Mouse (Mus musculus) small intestine, adult 2 months (tissue): ENCODE measurements around the gene Bpifa6. TPM values are rescaled to one million over a fixed set of nuclear protein-coding genes. Genes with fewer than 3 reads are reported as not detected.
"Not testable (repeated sequence)": the region's sequence is repeated elsewhere in the genome, so short reads cannot be mapped to it uniquely, and the experiment has no call there.

Source experiments
- H3K27ac ChIP-seq: fragments of 200-500 bp; 2 replicates; pipeline ENCODE4 v1.5.1; 2012; ENCODE audit warnings: low read depth, low read length, control low read depth, inconsistent platforms; ENCODE audit not compliant: insufficient read depth
- H3K27me3 ChIP-seq: fragments of 200-500 bp; 2 replicates; pipeline ENCODE4 v1.6.1; 2012; ENCODE audit warnings: mild to moderate bottlenecking, moderate library complexity, low read length, inconsistent platforms; ENCODE audit not compliant: control insufficient read depth, insufficient read depth
- H3K36me3 ChIP-seq: fragments of 200-500 bp; 2 replicates; pipeline ENCODE4 v1.6.1; 2012; ENCODE audit warnings: mild to moderate bottlenecking, low read length, control low read depth, inconsistent platforms; ENCODE audit not compliant: control insufficient read depth, insufficient read depth
- H3K4me1 ChIP-seq: fragments of 200-500 bp; 2 replicates; pipeline ENCODE4 v1.6.1; 2012; ENCODE audit warnings: low read length, inconsistent platforms, mixed read lengths; ENCODE audit not compliant: control insufficient read depth, insufficient read depth, insufficient read length
- H3K4me3 ChIP-seq: fragments of 200-500 bp; 2 replicates; pipeline ENCODE4 v1.5.1; 2012; ENCODE audit warnings: low read depth, mild to moderate bottlenecking, control low read depth, inconsistent platforms, low read length, moderate library complexity
- CTCF ChIP-seq: fragments of 200-500 bp; IDR thresholded peaks from 2 replicates; pipeline ENCODE4 v1.5.1; 2012; ENCODE audit warnings: low read depth, mild to moderate bottlenecking, control low read depth, inconsistent platforms, low read length, moderate library complexity, mixed read lengths; ENCODE audit not compliant: insufficient replicate concordance, insufficient read length; ENCODE audit errors: extremely low read depth
- POLR2A ChIP-seq: fragments of 200-500 bp; IDR thresholded peaks from 2 replicates; pipeline ENCODE4 v1.6.1; 2012; ENCODE audit warnings: low read depth, mild to moderate bottlenecking, control low read depth, inconsistent platforms, low read length, moderate library complexity
- WGBS: fragments of 180-500 bp; shearing (Covaris S2); methylation state at CpG from one replicate; pipeline ENCODE4 v1.1.7; 2018; 5-methylcytosine and 5-hydroxymethylcytosine counted together
- polyA plus RNA-seq: library from polyadenylated mRNA; depleted of rRNA; stranded (reverse); fragments of >200 nt; gene quantifications from 2 replicates; pipeline ENCODE4 v1.2.3, GENCODE M21; 2012

Gene Bpifa6
- polyA plus RNA-seq, 1 experiment, result not detected

DNA sequence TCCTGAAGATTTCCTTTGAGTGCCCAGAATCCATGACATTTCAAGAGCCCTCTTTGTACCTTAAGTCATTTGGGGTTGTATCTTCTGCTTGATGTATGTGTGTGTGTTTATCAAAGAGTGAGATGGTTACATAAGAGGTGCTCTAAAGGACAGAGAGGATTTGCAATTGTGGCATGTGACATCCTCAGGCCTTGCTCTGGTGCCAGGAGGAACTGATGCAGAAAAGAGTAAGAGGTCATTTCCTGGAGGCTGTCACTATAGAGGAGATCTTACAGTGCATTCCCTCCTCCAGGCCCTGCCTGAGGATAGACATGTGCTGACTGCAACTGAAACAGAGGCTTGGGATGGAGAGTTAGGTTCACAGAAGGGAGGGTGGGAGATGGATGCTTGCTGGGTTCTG lies 26.3 kb downstream of the Bpifa6 start:
- TF ChIP-seq CTCF (no peak), POLR2A (no peak)
- Histone ChIP-seq H3K27ac (no peak overlapping the region), H3K27me3 (no peaks in the 10 kb centered on the region), H3K4me3 (no peak overlapping the region), H3K4me1 (no peaks in the 10 kb centered on the region), H3K36me3 (no peaks in the 10 kb centered on the region)

GRCm38 (mm10) chr2:154004456-154004855 lies 29.7 kb downstream of the Bpifa6 start:
- 79% methylated on average over 1 of the region's 1 CpGs for WGBS
- Histone ChIP-seq H3K27me3 (no peaks in the 10 kb centered on the region), H3K4me3 (no peak overlapping the region), H3K36me3 (no peaks in the 10 kb centered on the region), H3K4me1 (no peaks in the 10 kb centered on the region), H3K27ac (no peak overlapping the region)
- no peak for TF ChIP-seq CTCF
- TF ChIP-seq POLR2A, result no peak

GRCm38 (mm10) chr2:154005094-154005493 lies 30.3 kb downstream of the Bpifa6 start:
- H3K36me3 ChIP-seq, result no peaks in the 10 kb centered on the region
- no peak overlapping the region for H3K4me3 ChIP-seq
- TF ChIP-seq POLR2A, result no peak
- TF ChIP-seq CTCF, result no peak
- H3K27ac ChIP-seq, result no peak overlapping the region
- no peaks in the 10 kb centered on the region for H3K27me3 ChIP-seq
- WGBS, result 67% methylated on average over 1 of the region's 1 CpGs
- H3K4me1 ChIP-seq, result no peaks in the 10 kb centered on the region

GRCm38 (mm10) chr2:154005734-154006133 lies 31.0 kb downstream of the Bpifa6 start:
- WGBS, result 84% methylated on average over 4 of the region's 4 CpGs
- no peaks in the 10 kb centered on the region for H3K27me3 ChIP-seq

GRCm38 (mm10) chr2:154006331-154006730 lies 31.6 kb downstream of the Bpifa6 start:
- no peaks in the 10 kb centered on the region for H3K36me3 ChIP-seq
- no peak overlapping the region for H3K4me3 ChIP-seq
- H3K27ac ChIP-seq, result no peak overlapping the region
- no peaks in the 10 kb centered on the region for H3K27me3 ChIP-seq
- WGBS, result 85% methylated on average over 2 of the region's 2 CpGs
- no peaks in the 10 kb centered on the region for H3K4me1 ChIP-seq
- TF ChIP-seq CTCF (no peak), POLR2A (no peak)

More at GRCm38 (mm10) chr2:154005734-154006133, 31.0 kb downstream of the Bpifa6 start:
- Histone ChIP-seq H3K36me3 (no peaks in the 10 kb centered on the region), H3K4me1 (no peaks in the 10 kb centered on the region), H3K4me3 (no peak overlapping the region), H3K27ac (no peak overlapping the region)
- TF ChIP-seq POLR2A (no peak), CTCF (no peak)

DNA sequence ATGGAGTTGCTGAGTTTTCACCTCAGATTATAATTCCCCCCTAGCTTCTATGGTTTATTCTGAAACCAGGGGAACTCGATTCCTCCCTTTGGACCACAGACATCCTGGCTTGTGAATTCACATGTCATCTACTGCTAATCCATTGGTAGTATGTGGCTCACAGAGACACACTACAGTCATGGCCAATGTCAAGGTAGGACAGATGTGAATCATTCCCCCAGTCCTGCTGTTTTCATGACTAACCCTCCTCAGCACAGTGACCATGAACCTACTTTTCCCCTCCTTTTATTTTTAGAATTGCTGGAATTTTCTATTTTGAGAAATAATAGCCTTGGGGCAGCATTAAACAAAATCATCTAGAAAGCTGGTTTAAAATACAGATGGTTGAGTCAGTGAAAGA lies 32.6 kb downstream of the Bpifa6 start:
- no peak for TF ChIP-seq POLR2A
- TF ChIP-seq CTCF, result no peak
- H3K36me3 ChIP-seq, result no peaks in the 10 kb centered on the region
- no peak overlapping the region for H3K4me3 ChIP-seq
- no peaks in the 10 kb centered on the region for H3K4me1 ChIP-seq
- no peaks in the 10 kb centered on the region for H3K27me3 ChIP-seq
- H3K27ac ChIP-seq, result no peak overlapping the region
- WGBS, result 68% methylated on average over 1 of the region's 1 CpGs

- WGBS, result 69% methylated on average over 3 of the region's 3 CpGs
- Histone ChIP-seq H3K27ac (no peak within 1 kb of the TSS), H3K27me3 (no peaks in the 10 kb centered on the region), H3K4me1 (no peaks in the 10 kb centered on the region), H3K4me3 (no peak within 1 kb of the TSS), H3K36me3 (no peaks in the 10 kb centered on the region)
- no peak for TF ChIP-seq POLR2A
These were observed 33.2 kb downstream of the Bpifa6 start, which contains the start of gene Bpifa2 for GRCm38 (mm10) chr2:154007965-154008364. Gene Bpifa2 (plus strand): TSS chr2:154008265.

- Histone ChIP-seq H3K4me1 (no peaks in the 10 kb centered on the region), H3K27ac (no peak overlapping the region), H3K27me3 (no peaks in the 10 kb centered on the region), H3K4me3 (no peak overlapping the region), H3K36me3 (no peaks in the 10 kb centered on the region)
- no peak for TF ChIP-seq CTCF
- TF ChIP-seq POLR2A, result no peak
- WGBS, result 32% methylated on average over 1 of the region's 1 CpGs
These were observed 43.2 kb downstream of the Bpifa6 start for GRCm38 (mm10) chr2:154017990-154018389.

DNA sequence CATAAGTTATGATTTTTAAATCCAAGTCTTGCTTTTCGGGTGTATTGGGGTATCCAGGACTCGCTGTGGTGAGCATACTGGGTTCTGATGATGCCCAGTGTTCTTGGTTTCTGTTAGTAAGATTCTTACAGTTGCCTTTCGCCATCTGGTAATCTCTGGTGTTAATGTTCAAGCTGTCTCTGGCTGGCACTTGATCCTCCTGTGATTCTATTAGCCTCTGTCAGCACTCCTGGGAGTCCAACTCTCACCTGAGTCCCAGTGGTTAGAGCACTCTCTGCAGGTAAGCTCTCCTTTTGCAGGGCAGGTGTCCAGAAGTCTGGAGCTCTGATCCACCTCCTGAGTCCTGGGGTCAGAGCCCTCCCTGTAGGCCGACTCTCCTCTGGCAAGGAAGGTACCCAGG lies 49.9 kb downstream of the Bpifa6 start:
- H3K27me3 ChIP-seq, H3K27ac ChIP-seq, H3K4me1 ChIP-seq, H3K36me3 ChIP-seq, H3K4me3 ChIP-seq: not testable (repeated sequence)
- WGBS, result 77% methylated on average over 4 of the region's 4 CpGs
